Mouse (Mus musculus) lung, postnatal 0 days (tissue): ENCODE results near the gene Prpf3.

ENCODE experiments used
- CTCF ChIP-seq: IDR thresholded peaks from 2 replicates; pipeline ENCODE4 v1.5.1; 2016; ENCODE audit warnings: antibody characterized with exemption, mild to moderate bottlenecking
- EP300 ChIP-seq: IDR thresholded peaks from 2 replicates; pipeline ENCODE4 v1.6.1; 2016; ENCODE audit warnings: antibody characterized with exemption, mild to moderate bottlenecking, control low read depth

GRCm38 (mm10) chr3:95816681-95817080, 39.0 kb downstream of the Prpf3 start:
- TF ChIP-seq CTCF (no peak), EP300 (no peak)
